Mouse (Mus musculus) kidney, embryonic 14.5 days (tissue): ENCODE measurements around the gene Cat. TPM values are rescaled to one million over a fixed set of nuclear protein-coding genes. Genes with fewer than 3 reads are reported as not detected.

Experiments
- ATAC-seq: fragments of 200-750 bp; cut with Nextera tagmentation; 2 replicates; pipeline ENCODE4 v1.8.0; 2017; ENCODE audit warnings: moderate number of reproducible peaks, mild to moderate bottlenecking, moderate TSS enrichment, moderate library complexity; ENCODE audit not compliant: low FRiP score, low TSS enrichment
- H3K27ac ChIP-seq: fragments of 300-500 bp; sonication (generic); 2 replicates; pipeline ENCODE4 v1.5.1; 2014; ENCODE audit warnings: low read depth, mild to moderate bottlenecking, low read length, moderate library complexity, mixed read lengths
- H3K27me3 ChIP-seq: fragments of 300-500 bp; sonication (generic); 2 replicates; pipeline ENCODE4 v1.6.1; 2014; ENCODE audit warnings: mild to moderate bottlenecking, low read length; ENCODE audit not compliant: control insufficient read depth, insufficient read depth
- H3K36me3 ChIP-seq: fragments of 300-500 bp; sonication (generic); 2 replicates; pipeline ENCODE4 v1.6.1; 2014; ENCODE audit warnings: low read length, mixed read lengths; ENCODE audit not compliant: control insufficient read depth, insufficient read depth
- H3K4me1 ChIP-seq: fragments of 300-500 bp; sonication (generic); 2 replicates; pipeline ENCODE4 v1.6.1; 2014; ENCODE audit warnings: low read length, mixed read lengths; ENCODE audit not compliant: control insufficient read depth, insufficient read depth
- H3K4me2 ChIP-seq: fragments of 300-500 bp; sonication (generic); replicated peaks from 2 replicates; pipeline ENCODE4 v1.6.1; 2014; ENCODE audit warnings: low read depth, mild to moderate bottlenecking, low read length
- H3K4me3 ChIP-seq: fragments of 300-500 bp; sonication (generic); 2 replicates; pipeline ENCODE4 v1.5.1; 2014; ENCODE audit warnings: mild to moderate bottlenecking, low read length
- H3K9ac ChIP-seq: fragments of 300-500 bp; sonication (generic); 2 replicates; pipeline ENCODE4 v1.6.1; 2014; ENCODE audit warnings: low read depth, mild to moderate bottlenecking, low read length, moderate library complexity
- H3K9me3 ChIP-seq: fragments of 300-500 bp; sonication (generic); 2 replicates; pipeline ENCODE4 v1.6.1; 2016; ENCODE audit warnings: low read length; ENCODE audit not compliant: control insufficient read depth
- WGBS: fragments of 180-500 bp; shearing (Covaris S2); extraction: QIAGEN DNeasy Blood & Tissue Kit; methylation state at CpG from one replicate; pipeline ENCODE4 v1.1.7; 2014; 5-methylcytosine and 5-hydroxymethylcytosine counted together
- polyA plus RNA-seq: library from polyadenylated mRNA; unstranded; fragments of >200 nt; fragmentation: Nextera tagmentation; extraction: Ambion mirVana; gene quantifications from 2 replicates; pipeline ENCODE4 v1.2.1, GENCODE M21; 2014

The Cat gene
- polyA plus RNA-seq, 1 experiment from 2014 or later, result 110 TPM

- H3K36me3 ChIP-seq, result peaks cover 50% of the 10 kb centered on the region
Measured at GRCm38 (mm10) chr2:103455748-103456147, 29.2 kb downstream of the Cat start.

GRCm38 (mm10) chr2:103452550-103452949, 32.4 kb downstream of the Cat start:
- H3K4me1 ChIP-seq, result no peaks in the 10 kb centered on the region; the same call in 1 of the 2 replicates
- peaks cover 33% of the 10 kb centered on the region for H3K36me3 ChIP-seq
- H3K9ac ChIP-seq, result no peak overlapping the region
- no peak overlapping the region for H3K4me2 ChIP-seq
- H3K27me3 ChIP-seq, result no peaks in the 10 kb centered on the region
- H3K4me3 ChIP-seq, result no peak overlapping the region
- no peak for ATAC-seq
- no peak overlapping the region for H3K27ac ChIP-seq
- 84% methylated on average over 5 of the region's 5 CpGs for WGBS
- H3K9me3 ChIP-seq, result no peaks in the 10 kb centered on the region

More at GRCm38 (mm10) chr2:103455748-103456147, 29.2 kb downstream of the Cat start:
- Histone ChIP-seq H3K9ac (no peak overlapping the region), H3K9me3 (no peaks in the 10 kb centered on the region), H3K27ac (no peak overlapping the region), H3K4me1 (no peaks in the 10 kb centered on the region), H3K4me2 (no peak overlapping the region), H3K27me3 (no peaks in the 10 kb centered on the region), H3K4me3 (no peak overlapping the region)
- 93% methylated on average over 7 of the region's 7 CpGs for WGBS
- ATAC-seq, result no peak

- 83% methylated on average over 8 of the region's 8 CpGs for WGBS
- H3K4me1 ChIP-seq, result no peaks in the 10 kb centered on the region; the same call in 1 of the 2 replicates
- peaks cover 21% of the 10 kb centered on the region for H3K36me3 ChIP-seq
- no peak for ATAC-seq
- H3K9ac ChIP-seq, result no peak overlapping the region
- no peak overlapping the region for H3K27ac ChIP-seq
- no peak overlapping the region for H3K4me2 ChIP-seq
- H3K4me3 ChIP-seq, result no peak overlapping the region
- H3K27me3 ChIP-seq, result no peaks in the 10 kb centered on the region
- no peaks in the 10 kb centered on the region for H3K9me3 ChIP-seq
Measured at GRCm38 (mm10) chr2:103450267-103450666, 34.7 kb downstream of the Cat start.

GRCm38 (mm10) chr2:103449813-103450212, 35.1 kb downstream of the Cat start:
- Histone ChIP-seq H3K27me3 (no peaks in the 10 kb centered on the region), H3K4me3 (no peak overlapping the region), H3K27ac (no peak overlapping the region), H3K9ac (no peak overlapping the region), H3K4me2 (no peak overlapping the region), H3K9me3 (no peaks in the 10 kb centered on the region), H3K36me3 (peaks cover 17% of the 10 kb centered on the region), H3K4me1 (no peaks in the 10 kb centered on the region; the same call in 1 of the 2 replicates)
- 40% methylated on average over 7 of the region's 7 CpGs for WGBS
- no peak for ATAC-seq

GRCm38 (mm10) chr2:103448947-103449560, 35.9 kb downstream of the Cat start:
- H3K4me2 ChIP-seq, result peak overlapping the region; percentile 23
- H3K27ac ChIP-seq, result no peak overlapping the region

GRCm38 (mm10) chr2:103446326-103446725, 38.6 kb downstream of the Cat start:
- no peak for ATAC-seq
- no peak overlapping the region for H3K4me3 ChIP-seq
- no peak overlapping the region for H3K4me2 ChIP-seq
- no peaks in the 10 kb centered on the region for H3K27me3 ChIP-seq
- H3K27ac ChIP-seq, result no peak overlapping the region
- H3K9me3 ChIP-seq, result no peaks in the 10 kb centered on the region
- no peaks in the 10 kb centered on the region for H3K36me3 ChIP-seq
- no peak overlapping the region for H3K9ac ChIP-seq
- no peaks in the 10 kb centered on the region; the same call in 1 of the 2 replicates for H3K4me1 ChIP-seq
- WGBS, result 94% methylated on average over 6 of the region's 6 CpGs

More at GRCm38 (mm10) chr2:103448947-103449560, 35.9 kb downstream of the Cat start:
- no peaks in the 10 kb centered on the region for H3K27me3 ChIP-seq
- ATAC-seq, result peak; percentile 69
- H3K9ac ChIP-seq, result no peak overlapping the region
- WGBS, result 19% methylated on average over 14 of the region's 14 CpGs
- H3K36me3 ChIP-seq, result peaks cover 10% of the 10 kb centered on the region
- no peaks in the 10 kb centered on the region for H3K9me3 ChIP-seq
- no peak overlapping the region for H3K4me3 ChIP-seq
- H3K4me1 ChIP-seq, result no peaks in the 10 kb centered on the region; the same call in 1 of the 2 replicates

- H3K9me3 ChIP-seq, result no peaks in the 10 kb centered on the region
- no peak overlapping the region for H3K9ac ChIP-seq
- 61% methylated on average over 6 of the region's 6 CpGs for WGBS
- no peak overlapping the region for H3K4me2 ChIP-seq
- no peaks in the 10 kb centered on the region for H3K27me3 ChIP-seq
- ATAC-seq, result no peak; the same call in 1 of the 2 replicates
- no peaks in the 10 kb centered on the region; the same call in 1 of the 2 replicates for H3K4me1 ChIP-seq
- no peak overlapping the region for H3K4me3 ChIP-seq
- H3K36me3 ChIP-seq, result no peaks in the 10 kb centered on the region
- H3K27ac ChIP-seq, result no peak overlapping the region
Measured at GRCm38 (mm10) chr2:103445776-103446175, 39.2 kb downstream of the Cat start.

- peaks cover 20% of the 10 kb centered on the region; the same call in 1 of the 2 replicates for H3K4me1 ChIP-seq
- peak overlapping the region; percentile 3; the same call in 1 of the 2 replicates for H3K4me3 ChIP-seq
- 0 out of 2 replicates have a peak overlapping the region, but pooled peaks have one; percentile 0 for H3K9ac ChIP-seq
- H3K4me2 ChIP-seq, result peak overlapping the region; percentile 17
- H3K27ac ChIP-seq, result no peak overlapping the region
- no peak for ATAC-seq
- H3K36me3 ChIP-seq, result no peaks in the 10 kb centered on the region
- no peaks in the 10 kb centered on the region for H3K27me3 ChIP-seq
- no peaks in the 10 kb centered on the region for H3K9me3 ChIP-seq
- 3% methylated on average over 12 of the region's 12 CpGs for WGBS
Measured at GRCm38 (mm10) chr2:103439710-103440109, 45.2 kb downstream of the Cat start.

- H3K9me3 ChIP-seq, result no peaks in the 10 kb centered on the region
- H3K27me3 ChIP-seq, result no peaks in the 10 kb centered on the region
- ATAC-seq, result no peak
- H3K36me3 ChIP-seq, result no peaks in the 10 kb centered on the region
- no peak overlapping the region for H3K4me2 ChIP-seq
- H3K4me3 ChIP-seq, result no peak overlapping the region
- no peak overlapping the region for H3K9ac ChIP-seq
- H3K4me1 ChIP-seq, result peaks cover 20% of the 10 kb centered on the region; the same call in 1 of the 2 replicates
- no peak overlapping the region for H3K27ac ChIP-seq
- 93% methylated on average over 11 of the region's 11 CpGs for WGBS
Measured at GRCm38 (mm10) chr2:103439071-103439622, 45.8 kb downstream of the Cat start.
